Mouse (Mus musculus): ENCODE measurements around the gene Lhfpl4. TPM values are rescaled to one million over a fixed set of nuclear protein-coding genes. Genes with fewer than 3 reads are reported as not detected.

Lhfpl4 gene
- total RNA-seq (2021) = 10 to 100 TPM; 73.2 to 84.9 TPM

DNA sequence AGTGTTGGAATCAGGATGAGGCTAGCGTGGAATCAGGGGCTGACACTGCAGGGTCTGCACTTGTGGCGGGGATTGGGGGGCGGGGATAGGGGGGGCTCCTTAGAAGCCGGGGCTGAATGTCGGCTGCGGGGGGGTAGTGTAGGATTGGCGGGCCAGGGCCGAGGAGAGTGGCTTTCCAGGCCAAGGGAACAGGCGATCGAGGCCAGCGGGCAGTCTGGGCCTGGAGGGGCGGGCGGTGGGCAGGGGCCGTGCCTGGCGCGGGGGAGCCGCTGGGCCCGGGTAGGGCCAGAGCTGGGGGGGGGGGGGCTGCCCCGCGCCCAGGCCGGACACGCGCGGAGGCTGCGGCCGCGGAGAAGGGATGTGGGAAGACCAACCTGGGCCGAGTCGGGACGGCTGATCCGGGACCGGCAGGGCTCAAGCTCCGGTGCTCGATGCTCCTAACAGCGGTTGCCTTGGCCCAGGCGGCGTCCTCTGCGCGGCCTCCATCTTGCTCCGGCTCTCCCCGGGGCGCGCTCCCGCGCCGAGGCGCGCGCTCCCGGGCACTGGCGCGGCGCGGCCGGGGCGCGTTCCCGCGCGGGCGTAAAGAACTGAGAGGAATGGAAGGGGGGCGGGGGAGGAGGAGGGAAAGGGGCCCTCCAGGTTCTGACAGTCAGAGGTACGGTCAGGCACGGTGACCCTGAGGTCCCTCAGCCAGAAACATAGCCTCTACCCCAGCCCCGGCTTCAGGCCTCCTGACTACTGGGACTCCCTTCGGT is at the start of gene Lhfpl4:
TSS of gene Lhfpl4 (minus strand) at position 544 of the 755 bp plus-strand sequence.
- DNase-seq (ENCODE audit: extremely low spot score in 1 of 2, low spot score in 1 of 2) = peak; percentile 58 to 62

DNA sequence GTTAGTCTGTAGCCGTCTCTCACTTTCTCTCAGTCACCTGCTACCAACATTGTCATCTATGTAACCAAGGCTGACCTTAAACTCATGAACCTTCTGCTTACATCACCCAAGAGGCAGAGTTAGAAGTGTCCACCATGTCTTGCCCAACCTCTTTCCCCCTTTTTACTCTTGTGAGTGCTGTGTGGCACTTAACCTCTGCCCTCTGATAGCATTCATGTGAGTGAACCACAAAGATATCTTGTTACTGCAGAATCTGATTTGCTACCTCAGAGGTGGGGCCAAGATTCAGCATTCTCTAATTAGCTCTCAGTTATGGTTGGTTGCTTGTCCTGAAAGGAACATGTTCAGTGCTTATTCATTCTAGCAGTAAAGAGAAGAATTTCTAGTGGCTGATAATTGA is 47.6 kb upstream of the Lhfpl4 start:
- no peak for DNase-seq (ENCODE audit: extremely low spot score in 1 of 2, low spot score in 1 of 2)

- DNase-seq (ENCODE audit: extremely low spot score in 1 of 2, low spot score in 1 of 2) = no peak
Measured at GRCm38 (mm10) chr6:113238442-113238841, 43.3 kb upstream of the Lhfpl4 start.

GRCm38 (mm10) chr6:113237542-113238270 is 42.5 kb upstream of the Lhfpl4 start, which contains the start of gene Mtmr14:
Gene Mtmr14, plus strand, starts transcription at chr6:113237843.
- peak; percentile 96 to 99 for DNase-seq (ENCODE audit: extremely low spot score in 1 of 2, low spot score in 1 of 2)

- no peak for DNase-seq (ENCODE audit: extremely low spot score in 1 of 2, low spot score in 1 of 2)
Measured at GRCm38 (mm10) chr6:113235141-113235540, 40.0 kb upstream of the Lhfpl4 start.

GRCm38 (mm10) chr6:113226705-113227104 is 31.5 kb upstream of the Lhfpl4 start:
- no peak for DNase-seq (ENCODE audit: extremely low spot score in 1 of 2, low spot score in 1 of 2)

GRCm38 (mm10) chr6:113225798-113226197 is 30.6 kb upstream of the Lhfpl4 start:
- no peak for DNase-seq (ENCODE audit: extremely low spot score in 1 of 2, low spot score in 1 of 2)

- no peak for DNase-seq (ENCODE audit: extremely low spot score in 1 of 2, low spot score in 1 of 2)
Measured at GRCm38 (mm10) chr6:113216280-113216679, 21.1 kb upstream of the Lhfpl4 start.

DNA sequence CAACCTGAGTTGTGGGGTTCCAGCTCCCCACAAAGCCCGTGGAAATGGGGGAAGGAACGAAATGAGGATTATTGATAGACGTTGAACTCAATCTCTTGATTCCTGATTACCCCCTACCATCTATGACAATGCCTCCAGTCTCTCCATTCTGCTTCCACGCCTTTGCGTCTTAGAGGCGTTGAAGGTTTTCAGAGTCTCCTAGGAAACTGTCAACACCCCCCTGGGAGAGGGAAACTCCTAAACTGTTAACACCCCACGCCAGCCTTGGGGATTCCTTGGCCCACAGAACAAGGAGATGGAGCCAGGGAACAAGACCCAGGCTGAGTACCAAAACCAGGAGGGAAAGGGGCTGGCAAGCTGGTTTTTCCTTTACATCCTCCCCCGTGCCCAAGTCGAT is 410 bp upstream of the Lhfpl4 start:
- DNase-seq (ENCODE audit: extremely low spot score in 1 of 2, low spot score in 1 of 2) = no peak

- no peak for DNase-seq (ENCODE audit: extremely low spot score in 1 of 2, low spot score in 1 of 2)
Measured at GRCm38 (mm10) chr6:113194517-113194840, 705 bp downstream of the Lhfpl4 start.

DNA sequence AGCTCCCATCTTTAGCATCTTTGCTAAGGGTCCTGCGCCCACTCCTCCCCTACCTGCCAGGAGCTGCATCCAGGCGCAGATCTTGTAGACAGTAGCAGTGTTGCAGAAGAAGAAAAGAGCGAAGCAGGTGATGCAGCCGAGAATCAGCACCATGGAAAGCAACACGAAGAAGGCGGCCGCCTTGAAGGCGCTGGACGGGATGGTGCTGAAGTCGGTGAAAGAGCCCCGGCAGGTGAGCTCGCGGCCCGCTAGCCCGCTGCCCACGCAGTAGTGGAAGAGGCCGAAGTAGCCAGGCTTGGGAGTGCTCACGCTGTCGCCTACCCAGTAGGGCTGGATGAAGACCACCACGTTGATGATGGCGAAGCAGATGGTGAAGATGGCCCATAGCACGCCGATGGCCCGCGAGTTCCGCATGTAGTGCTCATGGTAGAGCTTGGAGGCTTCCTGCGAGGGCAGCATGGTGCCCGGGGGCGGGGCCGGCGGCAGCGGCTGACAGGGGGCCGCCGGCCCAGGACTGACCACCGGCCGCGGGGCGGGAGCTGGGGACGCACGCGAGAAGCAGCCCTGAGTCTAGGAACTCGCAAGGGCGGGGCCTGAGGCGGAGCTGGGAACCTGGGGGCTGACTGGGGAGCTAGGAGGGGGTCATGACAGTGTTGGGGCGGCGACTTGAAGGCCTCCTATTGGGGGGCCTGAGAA is 1.3 kb downstream of the Lhfpl4 start:
- DNase-seq (ENCODE audit: extremely low spot score in 1 of 2, low spot score in 1 of 2) = no peak

DNA sequence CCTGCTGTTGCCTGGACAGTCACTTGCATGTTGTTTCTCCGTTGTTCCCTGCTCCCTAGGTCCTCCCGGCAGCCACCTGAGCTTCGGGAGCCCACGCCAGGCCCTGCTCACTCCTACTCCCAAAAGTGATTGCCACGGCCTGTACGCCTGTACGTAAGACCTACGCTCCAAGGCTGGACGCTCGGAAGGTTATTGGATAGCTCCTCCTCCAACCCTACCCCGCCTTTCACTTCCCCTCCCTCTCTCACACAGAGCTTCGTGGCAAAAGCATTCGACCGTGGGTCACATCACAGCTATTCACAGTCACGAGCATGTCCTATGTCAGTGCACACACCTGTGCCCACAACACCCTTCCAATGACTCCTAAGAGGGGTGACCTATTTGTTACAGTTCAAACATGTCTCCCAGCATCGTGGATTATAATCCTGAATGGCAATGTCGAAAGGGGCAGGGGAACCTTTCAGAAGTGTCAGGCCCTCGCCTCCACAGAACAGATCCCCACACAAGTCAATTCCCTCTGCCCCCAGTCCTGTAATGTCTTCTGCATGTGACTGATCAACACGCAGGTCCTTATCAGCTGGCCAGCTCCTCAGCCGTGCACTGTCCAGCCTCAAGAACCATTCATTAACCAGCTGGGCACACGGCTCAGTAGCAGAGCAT is 10.2 kb downstream of the Lhfpl4 start:
- DNase-seq (ENCODE audit: extremely low spot score in 1 of 2, low spot score in 1 of 2) = no peak

GRCm38 (mm10) chr6:113184163-113184562 is 11.0 kb downstream of the Lhfpl4 start:
- DNase-seq (ENCODE audit: extremely low spot score in 1 of 2, low spot score in 1 of 2) = no peak

- no peak for DNase-seq (ENCODE audit: extremely low spot score in 1 of 2, low spot score in 1 of 2)
Measured at GRCm38 (mm10) chr6:113179195-113179733, 15.9 kb downstream of the Lhfpl4 start.

DNA sequence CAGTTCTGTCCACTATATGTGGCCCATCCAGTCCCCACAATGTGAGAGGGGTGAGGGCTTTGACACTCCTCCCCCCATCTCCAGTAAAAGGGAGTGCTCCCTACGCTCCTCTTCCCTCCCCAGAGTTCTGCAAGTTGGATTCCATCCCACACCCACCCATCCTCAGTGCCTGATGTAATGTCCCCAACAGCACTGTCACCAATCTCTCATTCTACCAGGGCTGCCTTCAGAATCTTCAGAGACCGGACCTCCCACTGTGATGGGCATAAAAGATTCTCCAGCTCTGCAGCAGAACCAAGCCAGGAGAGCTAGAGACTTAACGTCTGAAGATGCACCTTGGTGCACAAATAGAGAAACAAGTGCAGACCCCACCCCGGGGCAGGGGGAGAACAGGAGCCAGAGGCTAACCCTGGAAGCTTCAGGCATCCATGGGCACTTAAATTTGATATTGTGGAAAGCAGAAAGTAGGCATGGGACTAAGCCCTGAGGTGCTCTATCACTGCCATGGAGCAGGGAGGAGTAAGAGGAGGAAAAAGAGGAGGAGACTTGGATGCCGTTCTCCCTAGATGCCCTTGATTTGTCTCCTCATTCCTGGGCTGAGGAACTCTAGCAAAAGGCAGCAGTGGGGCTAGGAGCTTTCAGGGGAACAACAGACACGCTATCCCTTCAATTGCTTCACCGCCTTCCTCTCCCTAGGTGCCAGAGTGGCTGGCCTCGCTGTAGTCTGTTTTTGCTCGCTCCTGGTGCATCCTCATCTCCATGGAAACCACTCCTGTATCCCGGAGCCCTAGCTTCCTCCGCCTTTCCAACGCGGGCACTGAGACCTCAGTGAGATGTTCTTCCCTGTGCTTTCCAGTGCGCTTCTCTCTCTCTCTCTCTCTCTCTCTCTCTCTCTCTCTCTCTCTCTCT is 16.6 kb downstream of the Lhfpl4 start:
- peak in 1 of 2 experiments; percentile 39 for DNase-seq (ENCODE audit: extremely low spot score in 1 of 2, low spot score in 1 of 2)

DNA sequence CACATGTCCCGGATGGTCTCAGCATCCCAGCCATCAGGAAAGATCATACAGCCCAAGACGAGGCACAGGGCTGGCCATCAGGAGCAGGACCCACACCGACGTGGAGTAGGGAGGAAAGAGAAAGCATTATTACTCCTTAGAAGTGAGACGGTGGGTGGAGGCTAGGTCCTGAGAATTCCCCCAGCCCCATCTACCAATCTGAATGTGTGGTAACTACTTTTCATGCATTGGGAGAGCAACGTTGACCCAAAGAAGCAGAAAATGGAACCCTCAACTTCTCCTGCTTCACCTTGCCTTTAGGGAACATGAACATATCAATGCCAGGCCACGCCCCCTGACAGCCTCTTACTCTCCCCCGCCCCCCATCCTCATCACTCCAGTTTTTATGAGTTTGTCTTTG is 18.6 kb downstream of the Lhfpl4 start:
- DNase-seq (ENCODE audit: extremely low spot score in 1 of 2, low spot score in 1 of 2) = no peak

- no peak for DNase-seq (ENCODE audit: extremely low spot score in 1 of 2, low spot score in 1 of 2)
Measured at GRCm38 (mm10) chr6:113175469-113175868, 19.7 kb downstream of the Lhfpl4 start.

DNA sequence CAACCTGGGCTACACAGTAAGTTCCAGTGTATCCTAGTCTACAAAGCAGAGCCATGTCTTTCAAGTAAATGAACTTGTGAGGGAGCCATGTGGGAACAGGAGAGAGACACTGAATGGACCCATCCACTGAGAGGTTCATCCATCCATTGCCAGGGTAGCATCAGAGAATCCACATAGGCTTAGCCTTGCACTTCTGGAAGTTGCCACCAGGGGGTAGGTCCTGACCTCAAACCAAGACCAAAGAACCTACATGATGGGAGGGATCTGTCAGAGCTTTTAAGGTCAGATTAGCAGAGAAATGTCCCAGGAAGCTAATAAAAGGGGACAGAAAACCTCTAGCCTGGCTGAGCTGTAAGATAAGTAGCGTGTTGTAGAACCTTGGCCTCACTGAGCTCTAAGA is 22.6 kb downstream of the Lhfpl4 start:
- peak in 1 of 2 experiments; percentile 69 for DNase-seq (ENCODE audit: extremely low spot score in 1 of 2, low spot score in 1 of 2)

- DNase-seq (ENCODE audit: extremely low spot score in 1 of 2, low spot score in 1 of 2) = no peak
Measured at GRCm38 (mm10) chr6:113172011-113172410, 23.2 kb downstream of the Lhfpl4 start.

Measured in layer of hippocampus, postnatal 25 days (tissue).